Mouse (Mus musculus): ENCODE results near the gene Hoxc4.

DNA sequence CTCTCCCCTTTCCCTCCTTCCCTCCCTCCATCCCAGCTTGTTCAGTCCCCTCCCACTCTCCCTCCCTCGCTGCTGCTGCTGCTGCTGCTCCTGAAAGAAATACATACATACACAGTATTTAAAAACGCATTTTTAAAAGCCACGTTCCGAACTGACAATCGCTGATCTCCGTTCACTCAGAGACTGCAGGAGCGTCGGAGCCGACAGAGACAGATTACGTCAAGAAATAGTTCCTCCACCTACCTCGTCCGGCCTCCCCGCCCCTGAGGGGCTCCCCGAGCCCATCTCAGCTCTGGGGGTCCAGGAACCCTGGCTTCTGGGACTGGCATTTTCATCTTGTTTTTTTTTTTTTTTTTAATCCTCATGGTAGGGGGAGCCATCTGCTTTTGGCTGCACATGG lies 37.8 kb upstream of the Hoxc4 start:
- TF ChIP-seq POLR2A (IDR thresholded peaks at IDR 0.05; ENCODE audit: insufficient read depth, low read length) (no peak), CTCF (IDR thresholded peaks at IDR 0.05; ENCODE audit: low read depth, low read length) (no peak), EP300 (IDR thresholded peaks at IDR 0.05; ENCODE audit: insufficient read depth, low read depth, low read length) (no peak)
